Mouse (Mus musculus) heart, embryonic 13.5 days (tissue): ENCODE data around the gene Ift80. TPM values are rescaled to one million over a fixed set of nuclear protein-coding genes. Genes with fewer than 3 reads are reported as not detected.

Source experiments
- ATAC-seq: fragments of 200-750 bp; cut with Nextera tagmentation; 2 replicates; pipeline ENCODE4 v1.8.0; 2017; ENCODE audit warnings: moderate TSS enrichment; ENCODE audit not compliant: insufficient number of reproducible peaks, low FRiP score, low TSS enrichment; ENCODE audit errors: extremely low read depth
- H3K27ac ChIP-seq: fragments of 300-500 bp; sonication (generic); replicated peaks from 2 replicates; pipeline ENCODE4 v1.5.1; 2015; ENCODE audit warnings: moderate library complexity, mild to moderate bottlenecking, inconsistent platforms
- H3K27me3 ChIP-seq: fragments of 300-500 bp; sonication (generic); replicated peaks from 2 replicates; pipeline ENCODE4 v1.6.1; 2015; ENCODE audit warnings: mild to moderate bottlenecking, inconsistent platforms
- H3K36me3 ChIP-seq: fragments of 300-500 bp; sonication (generic); 2 replicates; pipeline ENCODE4 v1.6.1; 2015; ENCODE audit warnings: mild to moderate bottlenecking, inconsistent platforms
- H3K4me1 ChIP-seq: fragments of 300-500 bp; sonication (generic); 2 replicates; pipeline ENCODE4 v1.6.1; 2015; ENCODE audit warnings: inconsistent platforms
- H3K4me2 ChIP-seq: fragments of 300-500 bp; sonication (generic); 2 replicates; pipeline ENCODE4 v1.6.1; 2015; ENCODE audit warnings: inconsistent platforms, mild to moderate bottlenecking, moderate library complexity
- H3K4me3 ChIP-seq: fragments of 300-500 bp; sonication (generic); 2 replicates; pipeline ENCODE4 v1.5.1; 2015; ENCODE audit warnings: moderate library complexity, mild to moderate bottlenecking, inconsistent platforms
- H3K9ac ChIP-seq: fragments of 300-500 bp; sonication (generic); 2 replicates; pipeline ENCODE4 v1.6.1; 2015; ENCODE audit warnings: inconsistent platforms, mild to moderate bottlenecking, moderate library complexity
- H3K9me3 ChIP-seq: fragments of 300-500 bp; sonication (generic); 2 replicates; pipeline ENCODE4 v1.6.1; 2016; ENCODE audit warnings: inconsistent platforms
- WGBS: fragments of 180-500 bp; shearing (Covaris S2); methylation state at CpG from one replicate; pipeline ENCODE4 v1.1.7; 2015; ENCODE audit warnings: mixed read lengths; 5-methylcytosine and 5-hydroxymethylcytosine counted together
- microRNA counts: library from miRNA; unstranded; fragments of <30 nt; microRNA quantifications from one replicate; lab custom pipeline; 2016
- microRNA-seq: library from miRNA; unstranded; fragments of <30 nt; microRNA quantifications from one replicate; pipeline ENCODE4, GENCODE M21; 2016
- polyA plus RNA-seq: library from polyadenylated mRNA; unstranded; fragments of >200 nt; fragmentation: Nextera tagmentation; extraction: Ambion mirVana; gene quantifications from 2 replicates; pipeline ENCODE4 v1.2.1, GENCODE M21; 2015

Gene Ift80
- polyA plus RNA-seq, 1 experiment from 2014 or later: 7.4 TPM

DNA sequence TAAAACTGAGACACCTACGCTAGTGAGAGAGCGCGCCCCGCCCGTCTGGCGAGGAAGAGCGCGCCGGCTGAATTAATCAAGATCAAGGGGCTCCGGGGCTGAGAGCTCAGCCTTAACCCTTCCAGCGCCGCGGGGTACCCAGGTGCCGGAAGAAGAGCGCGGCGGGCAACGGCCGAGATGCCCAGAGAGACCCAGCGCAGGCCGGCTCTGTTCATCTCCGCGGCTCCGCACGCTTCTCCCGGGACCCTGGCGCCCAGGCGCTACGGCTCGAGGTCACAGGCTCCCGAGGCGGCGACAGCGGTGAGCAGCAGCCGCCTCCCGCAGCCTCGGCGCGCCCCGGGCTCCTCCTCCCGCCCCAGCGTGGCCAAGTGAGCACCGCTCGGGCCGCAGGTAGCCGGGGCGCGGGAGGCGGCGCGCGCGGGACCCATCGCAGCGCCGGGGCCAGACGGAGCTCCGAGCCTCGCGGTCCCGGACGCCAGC lies 135.1 kb downstream of the Ift80 start, which contains the start of gene 1110032F04Rik:
Gene 1110032F04Rik (plus strand): TSS at position 376 of the 480 bp plus-strand sequence.
- Histone ChIP-seq H3K9me3 (no peaks in the 10 kb centered on the region), H3K27ac (peak within 1 kb of the TSS; percentile 49), H3K36me3 (no peaks in the 10 kb centered on the region), H3K4me2 (peak within 1 kb of the TSS; percentile 99), H3K4me3 (peak within 1 kb of the TSS; percentile 73), H3K9ac (peak within 1 kb of the TSS; percentile 82), H3K27me3 (peaks cover 23% of the 10 kb centered on the region), H3K4me1 (peaks cover 18% of the 10 kb centered on the region)
- under 1% methylated on average over 60 of the region's 62 CpGs for WGBS
- peak; percentile 32; the same call in 1 of the 2 replicates for ATAC-seq

GRCm38 (mm10) chr3:68852414-68852813 lies 152.0 kb downstream of the Ift80 start:
- Histone ChIP-seq H3K4me3 (no peak overlapping the region), H3K4me1 (no peaks in the 10 kb centered on the region), H3K9me3 (no peaks in the 10 kb centered on the region), H3K9ac (no peak overlapping the region), H3K27ac (no peak overlapping the region), H3K27me3 (no peaks in the 10 kb centered on the region), H3K36me3 (no peaks in the 10 kb centered on the region), H3K4me2 (no peak overlapping the region)
- ATAC-seq: no peak
- WGBS: 71% methylated on average over 1 of the region's 1 CpGs

DNA sequence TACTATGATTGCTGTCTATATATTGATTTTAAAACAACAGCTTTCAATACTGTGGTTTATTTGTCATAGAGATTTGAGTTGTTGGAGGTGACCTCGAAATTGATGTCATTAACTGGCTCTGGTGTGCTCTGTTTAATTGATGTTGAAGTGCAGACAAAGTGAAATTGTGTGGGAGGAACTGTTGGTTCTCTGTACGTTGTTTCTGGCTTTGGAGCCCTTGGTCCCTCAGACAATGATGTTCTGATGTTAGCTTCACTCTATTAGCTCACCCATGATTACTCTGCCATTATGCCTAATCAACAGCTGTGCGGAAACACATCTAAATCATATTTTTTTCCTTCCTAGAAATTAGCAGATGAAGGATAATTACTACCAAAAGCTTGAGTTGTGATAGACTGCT lies 156.0 kb downstream of the Ift80 start:
- Histone ChIP-seq H3K4me2 (no peak overlapping the region), H3K36me3 (no peaks in the 10 kb centered on the region), H3K27ac (no peak overlapping the region), H3K4me1 (no peaks in the 10 kb centered on the region), H3K9me3 (peaks cover 4% of the 10 kb centered on the region), H3K9ac (no peak overlapping the region), H3K27me3 (no peaks in the 10 kb centered on the region), H3K4me3 (no peak overlapping the region)
- 70% methylated on average over 3 of the region's 3 CpGs for WGBS
- ATAC-seq: no peak

GRCm38 (mm10) chr3:68844025-68844424 lies 160.3 kb downstream of the Ift80 start:
- Histone ChIP-seq H3K27me3 (no peaks in the 10 kb centered on the region), H3K4me3 (no peak overlapping the region), H3K4me1 (no peaks in the 10 kb centered on the region), H3K4me2 (no peak overlapping the region), H3K36me3 (no peaks in the 10 kb centered on the region), H3K27ac (no peak overlapping the region), H3K9ac (no peak overlapping the region), H3K9me3 (peaks cover 4% of the 10 kb centered on the region)
- 89% methylated on average over 4 of the region's 4 CpGs for WGBS
- ATAC-seq: no peak

MicroRNA genes within 50 kb of the gene (microRNA counts, 519-probe panel; counts per million panel counts)
- microRNA mmu-miR-15b (lab: Ali Mortazavi, UCI): 6,685 counts per million, percentile 96 among the panel's probes with 10 or more counts

Small RNA genes lying within 50 kb of the gene (microRNA-seq; reads per million reads assigned to microRNA genes)
- gene Mir15b (806 reads per million, percentile 77 among the genes with 10 or more reads in this experiment), gene Mir16-2 (241 reads per million, percentile 65 among the genes with 10 or more reads in this experiment)

Other genes with a start within 250 kb of the Ift80 start
- gene 1110032F04Rik, start 135.0 kb downstream of the Ift80 start, polyA plus RNA-seq: 6.4 and 8.4 TPM in 2 replicates
- gene Smc4, start 168 bp upstream of the Ift80 start, polyA plus RNA-seq: 145 and 155 TPM in 2 replicates
- gene Trim59, start 40.2 kb upstream of the Ift80 start, polyA plus RNA-seq: 69.7 and 74.0 TPM in 2 replicates
- gene Kpna4, start 122.5 kb upstream of the Ift80 start, polyA plus RNA-seq: 21.0 and 24.1 TPM in 2 replicates
- gene Arl14, start 217.8 kb upstream of the Ift80 start, polyA plus RNA-seq: not detected in 2 replicates